Mouse (Mus musculus) heart, embryonic 14.5 days (tissue): ENCODE measurements around the gene Gm12216. TPM values are rescaled to one million over a fixed set of nuclear protein-coding genes. Genes with fewer than 3 reads are reported as not detected.
"Not testable (repeated sequence)": the region's sequence is repeated elsewhere in the genome, so short reads cannot be mapped to it uniquely, and the experiment has no call there.

ENCODE experiments used
- ATAC-seq: fragments of 200-750 bp; cut with Nextera tagmentation; 2 replicates; pipeline ENCODE4 v1.8.0; 2017; ENCODE audit warnings: low read depth, moderate TSS enrichment; ENCODE audit not compliant: insufficient number of reproducible peaks, insufficient read depth, low FRiP score
- H3K27ac ChIP-seq, 2 experiments: fragments of 200-500 bp in 1 of 2; fragments of 300-500 bp in 1 of 2; sonication (generic) in 1 of 2; replicated peaks in 1 of 2; 2 replicates each; pipeline ENCODE4 v1.5.1; 2012 to 2014; ENCODE audit warnings: low read depth in 2 of 2, low read length in 2 of 2, control low read depth in 1 of 2, mild to moderate bottlenecking in 1 of 2, mixed read lengths in 1 of 2; ENCODE audit not compliant: control insufficient read depth in 1 of 2, insufficient read depth in 1 of 2
- H3K27me3 ChIP-seq: fragments of 300-500 bp; sonication (generic); 2 replicates; pipeline ENCODE4 v1.6.1; 2014; ENCODE audit warnings: mild to moderate bottlenecking, low read length, control low read depth; ENCODE audit not compliant: control insufficient read depth, insufficient read depth
- H3K36me3 ChIP-seq: fragments of 300-500 bp; sonication (generic); 2 replicates; pipeline ENCODE4 v1.6.1; 2014; ENCODE audit warnings: mild to moderate bottlenecking, control low read depth, low read length, mixed read lengths; ENCODE audit not compliant: control insufficient read depth, insufficient read depth
- H3K4me1 ChIP-seq, 2 experiments: fragments of 200-500 bp in 1 of 2; fragments of 300-500 bp in 1 of 2; sonication (generic) in 1 of 2; 2 replicates each; pipeline ENCODE4 v1.6.1; 2012 to 2014; ENCODE audit warnings: low read length in 2 of 2, control low read depth in 1 of 2, mixed read lengths in 1 of 2; ENCODE audit not compliant: control insufficient read depth in 2 of 2, insufficient read depth in 2 of 2
- H3K4me2 ChIP-seq: fragments of 300-500 bp; sonication (generic); 2 replicates; pipeline ENCODE4 v1.6.1; 2014; ENCODE audit warnings: mild to moderate bottlenecking, low read length
- H3K4me3 ChIP-seq, 2 experiments: fragments of 200-500 bp in 1 of 2; fragments of 300-500 bp in 1 of 2; sonication (generic) in 1 of 2; 2 replicates each; pipeline ENCODE4 v1.5.1; 2012 to 2014; ENCODE audit warnings: low read length in 2 of 2, mild to moderate bottlenecking in 2 of 2, control low read depth in 1 of 2, low read depth in 1 of 2, moderate library complexity in 1 of 2; ENCODE audit not compliant: control insufficient read depth in 1 of 2, insufficient read depth in 1 of 2
- H3K9ac ChIP-seq: fragments of 300-500 bp; sonication (generic); 2 replicates; pipeline ENCODE4 v1.6.1; 2014; ENCODE audit warnings: mild to moderate bottlenecking, low read length
- H3K9me3 ChIP-seq: fragments of 300-500 bp; sonication (generic); 2 replicates; pipeline ENCODE4 v1.6.1; 2016; ENCODE audit warnings: low read length, control low read depth; ENCODE audit not compliant: control insufficient read depth
- WGBS: fragments of 180-500 bp; shearing (Covaris S2); extraction: QIAGEN DNeasy Blood & Tissue Kit; methylation state at CpG from one replicate; pipeline ENCODE4 v1.1.7; 2014; 5-methylcytosine and 5-hydroxymethylcytosine counted together
- polyA plus RNA-seq: library from polyadenylated mRNA; unstranded; fragments of >200 nt; fragmentation: Nextera tagmentation; extraction: Ambion mirVana; gene quantifications from 2 replicates; pipeline ENCODE4 v1.2.1, GENCODE M21; 2014

The Gm12216 gene
- polyA plus RNA-seq, 1 experiment from 2014 or later, result 0.30 TPM

- peaks cover 0 to 4% of the 10 kb centered on the region in 2 experiments; a peak in 1 of 4 replicates for H3K4me1 ChIP-seq
- H3K4me3 ChIP-seq, result no peak overlapping the region
- ATAC-seq, result no peak
- peaks cover 14% of the 10 kb centered on the region for H3K36me3 ChIP-seq
- no peaks in the 10 kb centered on the region for H3K9me3 ChIP-seq
- peak overlapping the region in 1 of 2 experiments; percentile 8; a peak in 1 of 4 replicates for H3K27ac ChIP-seq
- no peak overlapping the region for H3K9ac ChIP-seq
- H3K27me3 ChIP-seq, result no peaks in the 10 kb centered on the region
- 79% methylated on average over 2 of the region's 2 CpGs for WGBS
- no peak overlapping the region for H3K4me2 ChIP-seq
Observed at GRCm38 (mm10) chr11:53871786-53872507, 12.9 kb upstream of the Gm12216 start.

- H3K9me3 ChIP-seq, result no peaks in the 10 kb centered on the region
- H3K27ac ChIP-seq, result peak overlapping the region in 1 of 2 experiments; percentile 68; a peak in 2 of 4 replicates
- no peak overlapping the region for H3K4me2 ChIP-seq
- ATAC-seq, result no peak
- WGBS, result 43% methylated on average over 5 of the region's 5 CpGs
- H3K27me3 ChIP-seq, result no peaks in the 10 kb centered on the region
- H3K4me3 ChIP-seq, result no peak overlapping the region
- peaks cover 2 to 6% of the 10 kb centered on the region in 2 experiments; a peak in 3 of 4 replicates for H3K4me1 ChIP-seq
- no peak overlapping the region for H3K9ac ChIP-seq
- peaks cover 18% of the 10 kb centered on the region for H3K36me3 ChIP-seq
Observed at GRCm38 (mm10) chr11:53869172-53869571, 10.1 kb upstream of the Gm12216 start.

- not testable (repeated sequence) for H3K27ac ChIP-seq, H3K4me3 ChIP-seq, H3K4me2 ChIP-seq, H3K4me1 ChIP-seq, H3K9ac ChIP-seq, ATAC-seq, H3K27me3 ChIP-seq, H3K9me3 ChIP-seq
- 54% methylated on average over 5 of the region's 5 CpGs for WGBS
- peaks cover 18% of the 10 kb centered on the region for H3K36me3 ChIP-seq
Observed at GRCm38 (mm10) chr11:53868323-53868722, 9.3 kb upstream of the Gm12216 start.

GRCm38 (mm10) chr11:53864724-53865310, 5.8 kb upstream of the Gm12216 start:
- not testable (repeated sequence) for H3K9ac ChIP-seq, H3K4me2 ChIP-seq, H3K36me3 ChIP-seq, H3K4me3 ChIP-seq, ATAC-seq, H3K9me3 ChIP-seq, H3K27me3 ChIP-seq, H3K4me1 ChIP-seq
- 93% methylated on average over 1 of the region's 4 CpGs for WGBS
- H3K27ac ChIP-seq, result peak overlapping the region in 1 of 2 experiments; percentile 37; a peak in 1 of 4 replicates

GRCm38 (mm10) chr11:53860944-53861343, 1.9 kb upstream of the Gm12216 start:
- not testable (repeated sequence) for H3K36me3 ChIP-seq, H3K27me3 ChIP-seq, H3K4me3 ChIP-seq, H3K9me3 ChIP-seq, H3K9ac ChIP-seq, H3K4me2 ChIP-seq, H3K4me1 ChIP-seq, H3K27ac ChIP-seq, ATAC-seq
- WGBS, result 81% methylated on average over 8 of the region's 9 CpGs

- H3K9ac ChIP-seq, result no peak overlapping the region
- 0 out of 4 replicates have a peak, but pooled peaks cover 0 to 3% of the 10 kb centered on the region in 2 experiments for H3K4me1 ChIP-seq
- peaks cover 6% of the 10 kb centered on the region; the same call in 1 of the 2 replicates for H3K27me3 ChIP-seq
- no peak for ATAC-seq
- 83% methylated on average over 6 of the region's 6 CpGs for WGBS
- peak overlapping the region; percentile 78; the same call in 1 of the 2 replicates for H3K4me2 ChIP-seq
- H3K4me3 ChIP-seq, result peak overlapping the region in 1 of 2 experiments; percentile 66; a peak in 1 of 4 replicates
- no peaks in the 10 kb centered on the region for H3K9me3 ChIP-seq
- no peaks in the 10 kb centered on the region for H3K36me3 ChIP-seq
- no peak overlapping the region for H3K27ac ChIP-seq
Observed at GRCm38 (mm10) chr11:53858058-53858760, 847 bp downstream of the Gm12216 start.

- Histone ChIP-seq H3K27ac (no peak overlapping the region), H3K36me3 (no peaks in the 10 kb centered on the region), H3K4me3 (no peak overlapping the region), H3K4me1 (peaks cover 3 to 9% of the 10 kb centered on the region in 2 experiments; a peak in 2 of 4 replicates), H3K27me3 (peaks cover 6% of the 10 kb centered on the region; the same call in 1 of the 2 replicates), H3K9ac (no peak overlapping the region), H3K9me3 (no peaks in the 10 kb centered on the region), H3K4me2 (no peak overlapping the region)
- 45% methylated on average over 5 of the region's 5 CpGs for WGBS
- no peak for ATAC-seq
Observed at GRCm38 (mm10) chr11:53853665-53854064, 5.4 kb downstream of the Gm12216 start.
